Mouse (Mus musculus) Muller cell, postnatal 12 days (primary cell): ENCODE measurements around the gene Cstf2t.

Source experiments
- DNase-seq: peaks from one replicate; pipeline ENCODE4 v3.0.0-alpha.2; 2015; ENCODE audit errors: inconsistent ontology term

Gene Cstf2t

DNA sequence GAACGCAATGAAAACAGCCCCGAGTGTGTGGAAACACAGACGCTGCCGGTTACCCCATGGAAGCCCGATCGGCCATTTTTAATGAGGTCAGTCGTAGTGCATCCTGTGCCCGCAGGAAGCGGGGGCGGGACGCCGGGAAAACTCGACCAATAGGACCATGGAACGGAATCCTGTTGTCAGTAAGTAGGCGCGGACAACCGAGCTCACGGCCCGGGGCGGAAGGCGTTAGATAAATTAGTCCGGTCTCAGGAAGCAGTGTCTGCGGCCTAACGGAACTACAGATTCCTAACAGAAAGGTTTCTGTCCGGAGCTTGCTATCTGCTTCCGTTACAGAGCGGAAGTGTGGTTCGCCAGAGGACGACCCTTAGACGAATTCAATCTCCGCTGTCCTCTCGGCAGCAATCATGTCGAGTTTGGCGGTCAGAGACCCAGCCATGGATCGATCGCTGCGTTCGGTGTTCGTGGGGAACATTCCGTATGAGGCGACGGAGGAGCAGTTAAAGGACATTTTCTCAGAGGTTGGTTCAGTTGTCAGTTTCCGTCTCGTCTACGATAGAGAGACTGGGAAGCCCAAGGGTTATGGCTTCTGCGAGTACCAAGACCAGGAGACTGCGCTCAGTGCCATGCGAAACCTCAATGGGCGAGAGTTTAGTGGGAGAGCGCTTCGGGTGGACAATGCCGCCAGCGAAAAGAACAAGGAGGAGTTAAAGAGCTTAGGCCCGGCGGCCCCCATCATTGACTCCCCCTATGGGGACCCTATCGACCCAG, at the start of gene Cstf2t:
Cstf2t (plus strand) TSS at position 176 of the 768 bp plus-strand sequence.
- DNase-seq = peak; percentile 100

GRCm38 (mm10) chr19:31038951-31039350, 43.7 kb upstream of the Cstf2t start:
- DNase-seq = no peak

- no peak for DNase-seq
These were observed 41.4 kb upstream of the Cstf2t start for GRCm38 (mm10) chr19:31040948-31041847.

DNA sequence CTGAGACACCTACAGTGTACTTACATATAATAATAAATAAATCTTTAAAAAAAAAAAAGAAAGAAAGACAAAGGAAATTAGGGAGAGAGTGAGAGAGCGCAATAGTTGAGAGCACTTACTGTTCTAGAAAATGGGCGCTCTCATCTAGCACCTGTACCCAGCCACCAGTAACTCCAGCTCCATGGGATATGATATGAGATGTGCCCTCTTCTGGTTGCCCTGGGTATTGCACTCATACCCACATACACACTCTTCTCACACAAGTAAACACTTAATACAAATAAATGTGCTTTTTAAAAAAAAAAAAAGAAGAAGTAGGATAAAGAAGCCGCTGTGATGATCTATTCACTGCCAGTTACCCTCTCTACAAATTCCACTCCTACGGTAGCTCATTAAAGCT, 36.0 kb upstream of the Cstf2t start:
- no peak for DNase-seq

- no peak for DNase-seq
These were observed 17.9 kb upstream of the Cstf2t start for GRCm38 (mm10) chr19:31064740-31065139.

DNA sequence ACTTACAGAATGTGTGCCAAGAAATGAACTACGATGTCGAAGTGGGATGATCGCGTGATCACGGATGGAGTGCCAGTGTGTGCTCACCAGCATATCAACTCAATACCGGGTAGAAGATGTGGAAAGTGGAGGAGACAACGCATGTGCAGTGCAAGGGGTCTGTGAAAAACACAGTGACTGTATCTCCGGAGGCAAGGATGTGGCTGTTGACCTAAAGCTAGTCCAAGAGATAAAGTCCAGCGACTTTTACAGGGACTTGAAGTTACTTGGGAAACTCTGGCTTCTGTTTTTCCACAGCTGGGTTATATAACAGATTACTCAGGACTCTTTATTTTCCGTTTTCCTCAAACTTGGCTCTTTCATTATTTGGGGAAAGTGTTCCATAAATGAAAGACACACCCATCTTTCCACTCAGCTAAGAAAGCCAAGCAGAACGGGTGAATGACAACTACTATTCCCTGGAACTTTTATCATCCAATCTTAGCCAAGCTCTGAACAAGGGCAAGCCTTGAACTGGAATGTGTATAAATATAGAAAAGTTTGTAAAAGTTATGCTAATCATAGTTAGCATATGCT, 17.3 kb upstream of the Cstf2t start:
- DNase-seq = no peak

- DNase-seq = peak; percentile 33
These were observed 8.5 kb upstream of the Cstf2t start for GRCm38 (mm10) chr19:31073959-31074716.

DNA sequence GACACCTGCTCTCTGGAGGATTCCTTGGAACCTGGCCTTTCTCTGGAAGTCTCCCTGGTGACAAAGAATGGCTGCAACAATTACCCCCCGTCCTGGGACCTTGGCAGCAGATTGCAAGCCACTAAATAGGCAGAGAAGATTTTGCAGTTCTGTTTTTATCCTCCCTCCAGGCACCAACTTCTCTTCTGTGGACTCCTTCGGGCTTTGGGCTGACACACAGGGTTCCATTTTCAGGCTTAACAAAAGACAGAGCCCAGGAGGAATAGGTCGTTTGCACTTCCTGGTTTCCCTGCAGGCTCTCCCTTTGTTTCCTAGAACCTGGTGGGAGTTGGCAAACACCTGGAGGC, 7.9 kb upstream of the Cstf2t start:
- peak; percentile 62 for DNase-seq

DNA sequence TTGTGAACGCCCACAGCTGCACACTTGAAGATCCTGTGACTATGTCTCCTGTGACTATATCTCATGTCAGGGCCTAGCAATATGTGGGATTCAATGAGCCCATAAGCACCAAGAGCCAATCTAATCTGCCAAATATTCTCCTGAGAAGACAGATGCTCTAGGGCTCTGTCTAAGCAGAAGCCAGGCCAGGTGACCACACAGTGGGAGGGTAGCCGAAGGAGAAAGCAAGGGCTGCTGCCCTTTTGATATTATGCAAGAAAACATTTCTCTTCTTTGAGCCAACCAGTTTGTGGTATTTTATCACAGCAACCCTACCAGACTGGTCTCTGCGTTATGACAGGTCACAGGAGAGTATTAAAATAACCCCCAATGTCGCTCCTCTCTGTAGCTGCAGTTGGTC, 6.5 kb upstream of the Cstf2t start:
- no peak for DNase-seq

GRCm38 (mm10) chr19:31078241-31078640, 4.4 kb upstream of the Cstf2t start:
- peak; percentile 68 for DNase-seq

- no peak for DNase-seq
These were observed 411 bp upstream of the Cstf2t start for GRCm38 (mm10) chr19:31082226-31082625.

GRCm38 (mm10) chr19:31083761-31084160, 1.1 kb downstream of the Cstf2t start:
- no peak for DNase-seq

- no peak for DNase-seq
These were observed 15.2 kb downstream of the Cstf2t start for GRCm38 (mm10) chr19:31097857-31098256.

- no peak for DNase-seq
These were observed 16.7 kb downstream of the Cstf2t start for GRCm38 (mm10) chr19:31099369-31099768.

DNA sequence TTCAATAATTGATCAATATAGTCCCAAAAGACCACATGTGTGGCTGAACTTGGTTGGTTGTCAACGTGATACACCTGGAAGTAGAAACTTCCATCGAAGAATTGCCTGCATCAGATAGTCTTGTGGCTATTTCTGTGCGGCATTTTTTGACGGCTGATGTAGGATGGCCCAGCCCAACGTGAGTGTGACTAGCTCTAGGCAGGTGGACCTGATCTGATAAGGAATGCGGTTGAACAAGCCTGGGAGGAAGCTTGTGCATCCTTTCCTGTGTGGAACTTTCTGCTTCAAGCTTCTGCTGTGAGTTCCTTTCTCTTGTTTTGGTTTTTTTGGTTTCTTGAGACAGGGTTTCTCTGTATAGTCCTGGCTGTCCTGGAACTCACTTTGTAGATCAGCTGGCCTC, 22.1 kb downstream of the Cstf2t start:
- DNase-seq = no peak

DNA sequence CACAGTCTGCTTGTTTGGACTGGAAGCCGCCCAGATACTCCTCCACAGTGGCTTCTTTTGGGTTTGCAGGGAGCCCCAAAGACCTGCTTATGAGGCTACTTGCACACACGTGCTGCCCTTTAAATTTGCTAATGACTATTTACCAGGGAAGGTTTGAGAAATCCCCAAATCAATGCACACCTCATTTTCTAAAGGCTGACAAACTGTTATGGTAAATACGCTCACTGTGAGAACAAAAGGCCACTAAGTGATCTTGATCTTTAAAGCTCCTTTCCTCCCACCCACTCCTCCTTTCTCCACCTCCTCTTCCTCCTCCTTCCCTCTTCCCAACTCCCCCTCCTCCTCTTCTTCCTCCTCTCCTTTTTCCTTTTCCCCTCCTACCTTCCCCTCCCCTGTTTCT, 23.4 kb downstream of the Cstf2t start:
- no peak for DNase-seq

DNA sequence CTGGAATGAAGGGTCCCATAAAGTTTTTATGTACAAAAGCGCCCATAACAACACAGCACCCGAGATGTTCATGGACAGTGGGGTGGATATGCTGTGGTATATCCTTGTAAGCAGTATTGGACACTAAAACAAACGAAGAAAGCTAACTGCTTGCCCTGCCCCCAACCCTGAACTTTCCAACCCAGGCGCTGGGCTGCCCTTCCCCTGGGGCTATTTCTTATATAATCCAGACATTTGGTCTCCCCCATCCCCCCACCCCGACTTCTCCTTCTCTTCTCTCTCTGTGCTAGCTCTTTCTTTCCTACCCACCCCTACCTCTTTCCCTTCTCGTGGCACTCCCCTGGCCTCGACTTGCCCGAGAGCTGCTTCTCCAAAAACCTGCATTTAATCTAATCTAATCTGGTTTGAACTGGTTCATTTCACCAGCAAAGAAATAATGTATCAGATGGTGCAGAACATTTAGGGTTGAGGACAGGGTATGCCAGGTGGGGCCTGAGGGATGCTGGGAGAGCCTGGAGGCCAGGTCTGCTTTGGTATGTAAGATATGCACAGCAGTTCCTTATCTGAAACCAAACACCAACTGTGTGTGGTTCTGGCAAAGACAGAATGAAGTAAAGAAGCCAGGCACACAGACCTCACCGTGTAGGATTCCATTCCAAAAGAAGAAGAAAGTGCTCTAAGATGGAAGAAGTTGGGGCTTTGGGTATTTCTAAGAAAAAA, 24.4 kb downstream of the Cstf2t start:
- no peak for DNase-seq

DNA sequence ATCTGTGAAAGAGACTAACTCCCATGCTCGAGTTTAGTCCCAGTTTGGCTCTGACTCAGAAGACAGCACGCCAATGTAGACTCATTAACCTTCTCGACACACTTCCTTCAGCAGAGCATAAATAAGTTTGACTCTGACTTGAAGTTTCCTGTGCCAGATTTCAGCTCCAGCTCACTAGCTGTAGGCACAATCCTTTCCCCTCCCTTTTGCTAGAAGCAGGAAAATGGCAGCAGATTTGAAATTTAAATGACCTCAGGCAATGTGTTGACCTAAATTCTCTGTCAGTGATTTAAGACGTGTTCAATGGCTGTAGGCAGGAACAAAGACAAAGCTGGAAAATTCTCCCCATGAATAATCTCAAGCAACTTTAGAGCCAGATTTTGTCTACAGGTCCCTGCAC, 32.1 kb downstream of the Cstf2t start:
- peak; percentile 94 for DNase-seq

DNA sequence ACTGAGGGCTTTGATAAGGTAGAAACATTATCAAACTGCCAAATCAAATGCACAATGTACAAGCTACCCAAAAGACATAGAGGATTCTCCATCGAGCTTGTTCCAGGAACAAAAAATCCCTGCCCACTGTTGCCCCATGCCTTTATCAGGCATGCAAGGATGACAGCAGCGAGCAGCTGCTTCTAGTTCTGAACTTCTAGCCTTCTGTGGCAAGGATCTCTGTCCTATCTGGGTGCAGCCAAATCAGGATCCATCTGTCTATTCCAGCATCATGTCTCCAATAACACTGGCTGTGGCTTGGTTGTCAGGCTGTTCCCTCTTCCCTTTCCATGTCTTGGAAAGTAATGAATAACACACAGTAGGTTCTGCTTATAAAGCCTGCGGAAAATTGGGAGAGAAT, 42.0 kb downstream of the Cstf2t start:
- DNase-seq = no peak

GRCm38 (mm10) chr19:31132614-31133013, 50.0 kb downstream of the Cstf2t start:
- peak; percentile 84 for DNase-seq

DNA sequence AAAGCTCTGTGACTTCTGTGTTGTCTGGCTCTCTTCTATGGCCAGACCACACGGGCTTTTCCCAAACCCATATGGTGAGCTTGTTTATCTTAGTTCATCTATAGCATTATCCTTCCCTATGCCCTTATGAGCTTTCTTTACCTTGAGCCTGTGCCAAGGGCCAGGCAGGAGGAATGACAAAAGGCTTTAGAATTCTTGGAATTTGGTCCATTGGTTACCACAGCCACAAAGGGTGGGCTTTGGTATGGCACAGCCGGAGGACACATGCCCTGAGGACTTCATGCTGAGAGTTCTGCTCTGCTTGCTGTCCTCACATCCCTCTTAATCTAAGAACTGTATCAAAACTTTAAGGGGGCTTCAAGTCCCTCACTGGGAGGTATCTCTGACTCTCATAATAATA, 53.7 kb downstream of the Cstf2t start:
- peak; percentile 83 for DNase-seq
